Mouse (Mus musculus) erythroblast, embryonic 14.5 days (primary cell): ENCODE results near the gene Crnkl1.

ENCODE experiments used
- GATA1 ChIP-seq: IDR thresholded peaks from 2 replicates; pipeline ENCODE4 v1.6.1; 2012; ENCODE audit warnings: low read length, inconsistent platforms, mixed read lengths
- TAL1 ChIP-seq: IDR thresholded peaks from 3 replicates; pipeline ENCODE4 v1.6.1; 2012; ENCODE audit warnings: low read length, inconsistent platforms, mixed read lengths

- no peak for TF ChIP-seq TAL1
- TF ChIP-seq GATA1 = no peak
Observed at GRCm38 (mm10) chr2:145961861-145962260, 27.0 kb upstream of the Crnkl1 start.
